Mouse (Mus musculus) cortical plate, adult 2 months (tissue): Measurements from ENCODE around the gene Myh7. TPM values are rescaled to one million over a fixed set of nuclear protein-coding genes. Genes with fewer than 3 reads are reported as not detected.

Experiments used
- H3K27ac ChIP-seq: fragments of 200-500 bp; 2 replicates; pipeline ENCODE4 v1.5.1; 2012; ENCODE audit warnings: low read length, control low read depth, inconsistent platforms; ENCODE audit not compliant: insufficient read depth
- H3K4me1 ChIP-seq: fragments of 200-500 bp; 2 replicates; pipeline ENCODE4 v1.6.1; 2011; ENCODE audit warnings: low read length; ENCODE audit not compliant: control insufficient read depth, insufficient read depth
- H3K4me3 ChIP-seq: fragments of 200-500 bp; 2 replicates; pipeline ENCODE4 v1.5.1; 2011; ENCODE audit warnings: mild to moderate bottlenecking, low read length, control low read depth; ENCODE audit not compliant: insufficient read depth
- CTCF ChIP-seq: fragments of 200-500 bp; IDR thresholded peaks from 2 replicates; pipeline ENCODE4 v1.5.1; 2011; ENCODE audit warnings: mild to moderate bottlenecking, control low read depth, low read length; ENCODE audit not compliant: insufficient read depth; ENCODE audit errors: extremely low read depth
- POLR2A ChIP-seq: fragments of 200-500 bp; IDR thresholded peaks from 2 replicates; pipeline ENCODE4 v1.6.1; 2011; ENCODE audit warnings: mild to moderate bottlenecking, low read length, control low read depth; ENCODE audit not compliant: insufficient read depth; ENCODE audit errors: extremely low read depth
- polyA plus RNA-seq: library from polyadenylated mRNA; depleted of rRNA; stranded (reverse); fragments of >200 nt; gene quantifications from 2 replicates; pipeline ENCODE4 v1.2.3, GENCODE M21; 2012; rRNA removed

Myh7 gene
- polyA plus RNA-seq, 1 experiment = 29.0 TPM

- H3K4me1 ChIP-seq = no peaks in the 10 kb centered on the region
- TF ChIP-seq POLR2A (0 out of 2 replicates have a peak, but pooled peaks have one; percentile 27), CTCF (no peak)
- 0 out of 2 replicates have a peak overlapping the region, but pooled peaks have one; percentile 54 for H3K27ac ChIP-seq
- peak overlapping the region; percentile 56 for H3K4me3 ChIP-seq
These were observed 67.8 kb downstream of the Myh7 start for GRCm38 (mm10) chr14:54926401-54927158.

- TF ChIP-seq CTCF (no peak), POLR2A (no peak)
- H3K4me3 ChIP-seq = peak within 1 kb of the TSS; percentile 56
- no peaks in the 10 kb centered on the region for H3K4me1 ChIP-seq
- H3K27ac ChIP-seq = peak within 1 kb of the TSS; percentile 75; the same call in 1 of the 2 replicates
These were observed 68.8 kb downstream of the Myh7 start, which contains the start of gene Efs for GRCm38 (mm10) chr14:54925349-54926342. Gene Efs (minus strand): TSS chr14:54926126.

GRCm38 (mm10) chr14:54924641-54925348 is 69.6 kb downstream of the Myh7 start:
- H3K4me1 ChIP-seq = no peaks in the 10 kb centered on the region
- TF ChIP-seq CTCF (no peak), POLR2A (no peak)
- 0 out of 2 replicates have a peak overlapping the region, but pooled peaks have one; percentile 2 for H3K4me3 ChIP-seq
- no peak overlapping the region for H3K27ac ChIP-seq

Other genes with a start within 250 kb of the Myh7 start
- gene Slc7a8, start 212.7 kb downstream of the Myh7 start, polyA plus RNA-seq = 51.3 and 54.7 TPM in 2 replicates
- not detected in 2 replicates for gene Rnf212b, start 180.5 kb downstream of the Myh7 start, polyA plus RNA-seq
- gene Homez, start 123.7 kb downstream of the Myh7 start, polyA plus RNA-seq = 9.6 TPM in 2 replicates
- 15.7 and 16.1 TPM in 2 replicates for gene Ppp1r3e, start 117.1 kb downstream of the Myh7 start, polyA plus RNA-seq
- 109 and 115 TPM in 2 replicates for gene Bcl2l2, start 111.2 kb downstream of the Myh7 start, polyA plus RNA-seq
- 0.15 and 0.50 TPM in 2 replicates for gene Gm20521, start 111.2 kb downstream of the Myh7 start, polyA plus RNA-seq
- 414 and 456 TPM in 2 replicates for gene Pabpn1, start 102.1 kb downstream of the Myh7 start, polyA plus RNA-seq
- gene Slc22a17, start 81.5 kb downstream of the Myh7 start, polyA plus RNA-seq = 776 and 795 TPM in 2 replicates
- gene Efs, start 68.5 kb downstream of the Myh7 start, polyA plus RNA-seq = 7.5 and 8.2 TPM in 2 replicates
- gene Il25, start 61.9 kb downstream of the Myh7 start, polyA plus RNA-seq = 0.13 and 0.17 TPM in 2 replicates
- 136 and 169 TPM in 2 replicates for gene Cmtm5, start 58.4 kb downstream of the Myh7 start, polyA plus RNA-seq
- 0.17 TPM in 1 of 2 replicates, not detected in the other for gene Myh6, start 27.7 kb downstream of the Myh7 start, polyA plus RNA-seq
- gene Gm17428, start 17.7 kb downstream of the Myh7 start, polyA plus RNA-seq = not detected in 2 replicates
- 35.3 and 38.6 TPM in 2 replicates for gene Ngdn, start 20.8 kb upstream of the Myh7 start, polyA plus RNA-seq
- gene Zfhx2, start 97.7 kb upstream of the Myh7 start, polyA plus RNA-seq = 13.0 and 13.1 TPM in 2 replicates
- gene Thtpa, start 100.2 kb upstream of the Myh7 start, polyA plus RNA-seq = 13.8 and 14.5 TPM in 2 replicates
- gene Ap1g2, start 112.0 kb upstream of the Myh7 start, polyA plus RNA-seq = 14.7 and 15.4 TPM in 2 replicates
- gene Jph4, start 122.3 kb upstream of the Myh7 start, polyA plus RNA-seq = 244 and 247 TPM in 2 replicates
- 0.13 TPM in 1 of 2 replicates, not detected in the other for gene Dhrs2, start 227.4 kb upstream of the Myh7 start, polyA plus RNA-seq